Mouse (Mus musculus) urinary bladder, postnatal 14 days (tissue): ENCODE results near the gene Azin2.

Source experiments
- DNase-seq: peaks from one replicate; pipeline ENCODE4 v3.0.0; 2021; ENCODE audit warnings: low spot score

Gene Azin2

DNA sequence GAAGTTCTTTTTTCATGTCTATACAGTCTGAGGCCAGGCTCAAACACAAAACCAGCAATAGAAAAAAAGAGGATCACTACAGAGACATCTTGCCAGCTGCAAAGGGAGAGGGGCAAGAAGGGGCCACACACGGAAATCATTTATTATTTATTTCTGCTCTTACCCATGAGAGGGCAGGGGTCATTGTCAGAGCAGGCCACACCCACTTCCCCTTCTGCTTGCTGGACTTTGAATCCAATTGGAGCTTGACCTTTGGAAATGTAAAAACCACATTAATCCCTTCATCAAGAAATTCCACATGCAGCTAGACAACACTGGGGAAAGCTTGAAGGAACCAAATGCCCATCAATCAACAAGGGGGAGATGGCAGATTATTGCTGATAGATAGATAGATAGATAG, 16.4 kb upstream of the Azin2 start:
- no peak for DNase-seq

DNA sequence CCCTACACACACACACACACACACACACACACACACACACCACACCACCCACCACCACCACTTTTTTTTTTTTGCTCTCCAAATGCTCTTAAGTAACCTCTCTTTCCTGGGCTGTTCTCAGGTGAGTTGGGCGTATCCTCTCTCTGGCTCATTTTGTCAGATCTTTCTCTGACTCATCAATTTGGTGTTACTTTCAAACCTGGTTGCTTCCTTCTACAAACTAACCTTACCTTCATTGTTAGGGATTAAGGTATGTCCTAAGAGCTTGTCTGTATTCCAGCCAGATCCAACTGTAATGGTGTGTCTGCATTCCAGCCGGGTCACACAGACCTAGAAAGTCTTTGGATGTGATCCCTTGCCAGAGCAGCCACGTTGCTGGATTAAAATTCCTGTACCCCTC, 15.0 kb upstream of the Azin2 start:
- no peak for DNase-seq

DNA sequence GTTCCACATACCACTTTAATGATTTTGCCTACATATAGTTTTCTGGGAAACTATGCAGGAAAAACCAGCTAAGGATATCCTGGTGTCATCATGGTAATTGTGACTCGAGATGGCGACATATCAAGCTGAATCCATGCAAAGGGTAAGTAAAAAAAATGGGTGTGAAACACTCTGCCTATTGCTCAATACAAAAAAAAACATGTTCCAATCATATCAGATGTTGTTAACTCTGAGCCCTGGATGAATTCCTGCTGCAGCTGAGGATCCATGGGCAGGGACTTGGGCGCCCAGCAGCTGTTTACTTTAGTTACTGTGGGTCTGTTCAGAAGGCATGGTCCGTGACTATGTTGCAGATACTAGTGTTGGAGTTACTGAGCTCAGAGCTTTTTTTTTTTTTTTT, 14.3 kb upstream of the Azin2 start:
- no peak for DNase-seq

DNA sequence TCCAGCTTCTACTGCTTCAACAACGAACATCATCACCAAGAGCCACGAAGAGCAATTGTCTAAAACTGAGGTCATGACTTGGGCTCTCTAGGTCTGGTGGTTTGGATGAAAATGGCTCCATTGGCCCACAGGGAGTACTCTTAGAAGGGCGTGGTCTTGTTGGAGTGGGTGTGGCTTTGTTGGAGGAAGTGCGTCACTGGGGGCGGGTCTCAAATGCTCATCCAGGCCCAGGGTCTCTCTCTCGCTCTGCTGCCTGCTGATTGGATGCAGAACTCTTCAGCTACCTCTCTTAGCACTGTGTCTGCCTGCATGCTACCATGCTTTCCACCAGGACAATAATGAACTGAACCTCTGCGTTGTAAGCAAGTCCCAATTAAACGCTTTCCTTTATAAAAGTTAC, 12.4 kb upstream of the Azin2 start:
- no peak for DNase-seq

DNA sequence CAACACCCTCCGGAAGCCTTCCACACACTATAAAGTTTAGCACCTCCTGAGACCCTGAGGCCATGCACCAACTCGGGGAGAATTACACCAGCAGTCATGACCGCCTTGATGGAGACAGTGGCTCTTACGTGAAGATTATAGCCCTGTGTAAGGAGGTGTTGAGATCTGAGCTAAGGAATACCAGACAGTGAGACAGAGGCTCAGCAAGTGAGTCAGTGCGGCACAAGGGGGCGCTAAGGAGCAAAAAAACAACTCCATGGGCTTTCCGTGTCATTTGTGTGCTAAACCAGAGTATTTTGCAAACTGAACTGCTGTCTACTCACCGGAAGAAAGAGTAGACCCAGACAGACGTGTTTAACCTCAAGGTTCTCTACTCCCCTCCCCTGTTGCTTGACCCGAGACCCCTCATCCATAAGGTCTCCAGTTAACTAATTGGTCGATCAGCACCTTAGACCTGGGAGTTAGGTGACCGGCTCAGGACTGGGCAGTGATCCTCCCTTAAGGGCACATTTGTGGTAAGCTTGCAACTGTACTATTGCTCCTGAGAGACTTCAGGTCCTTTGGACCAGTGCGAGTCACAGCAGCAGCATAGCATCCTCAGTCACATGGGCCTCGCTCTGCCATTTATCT, 8.9 kb upstream of the Azin2 start:
- peak; percentile 84 for DNase-seq

DNA sequence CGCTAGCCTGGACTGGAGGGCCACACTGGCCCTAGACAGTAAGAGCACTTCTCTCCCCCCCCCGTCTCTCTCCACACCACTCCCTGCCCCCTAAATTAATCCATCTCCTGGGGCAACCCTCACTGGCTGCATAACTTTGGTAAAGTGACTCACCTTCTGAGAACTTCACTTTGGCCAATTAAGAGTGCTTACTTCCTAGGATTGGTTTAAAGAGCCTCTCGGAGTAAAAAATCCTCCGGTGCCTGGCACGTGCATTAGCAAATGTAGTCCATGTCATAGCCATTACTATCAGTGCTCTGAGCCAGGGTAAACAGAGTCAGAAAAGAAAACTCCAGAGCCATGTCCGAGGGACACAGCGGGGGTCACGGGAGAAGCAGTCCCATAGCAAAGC, 8.2 kb upstream of the Azin2 start:
- no peak for DNase-seq

DNA sequence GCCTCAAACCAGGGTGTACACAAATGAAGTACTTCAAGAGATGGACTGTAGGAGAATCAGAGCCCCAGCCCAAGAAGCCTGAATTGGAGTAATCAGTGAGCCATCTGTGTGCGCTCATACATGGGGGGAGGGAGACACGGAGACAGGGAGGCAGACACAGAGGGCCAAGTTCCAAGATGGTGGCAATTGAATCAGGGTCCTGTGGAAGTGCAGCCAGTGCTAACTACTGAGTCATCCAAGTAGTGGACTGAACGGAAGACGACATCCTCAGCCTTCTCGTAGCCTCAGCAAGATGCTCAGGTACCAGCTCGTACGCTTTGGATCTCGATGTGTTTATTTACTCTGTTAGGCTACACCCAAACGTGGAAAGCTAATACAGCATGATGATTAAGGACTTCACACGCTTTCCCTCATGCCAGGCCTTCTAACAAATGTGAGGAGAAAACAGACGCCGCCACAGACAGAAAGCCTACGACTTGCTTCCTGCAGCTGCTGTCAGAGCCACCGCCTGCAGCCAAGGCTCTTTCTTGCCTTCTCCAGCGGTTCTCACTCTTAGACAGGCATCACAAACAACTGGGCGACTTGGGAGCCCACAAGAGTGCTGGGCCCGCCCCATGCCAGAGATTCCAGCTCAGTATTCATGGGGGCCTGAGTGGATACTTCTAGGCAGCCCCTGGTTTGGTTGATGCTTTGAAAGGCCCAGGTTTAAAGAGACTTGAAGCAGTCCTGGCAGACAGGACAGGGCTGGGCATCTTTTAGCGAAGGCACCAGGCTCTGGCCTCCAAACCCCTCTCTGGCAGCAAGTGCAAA, 7.6 kb upstream of the Azin2 start:
- no peak for DNase-seq

DNA sequence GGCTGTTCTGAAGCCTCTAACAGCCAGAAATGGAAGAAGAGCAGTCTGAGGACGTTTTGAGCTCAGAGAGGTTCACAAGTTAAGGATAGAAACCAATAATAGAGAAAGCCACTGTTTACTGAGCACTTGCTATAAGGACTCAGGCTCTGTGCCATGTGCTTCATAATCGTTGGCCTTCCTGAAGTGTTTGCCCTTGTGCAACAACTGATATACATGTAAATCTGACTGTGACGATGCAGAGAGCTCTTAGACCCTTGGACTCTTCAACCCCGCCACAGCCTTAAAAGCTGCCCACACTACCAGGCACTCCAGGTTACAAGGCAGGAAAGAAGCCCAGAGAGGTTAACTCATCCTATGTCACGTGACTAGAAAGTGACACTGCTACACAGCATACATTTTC, 6.8 kb upstream of the Azin2 start:
- DNase-seq, result no peak

DNA sequence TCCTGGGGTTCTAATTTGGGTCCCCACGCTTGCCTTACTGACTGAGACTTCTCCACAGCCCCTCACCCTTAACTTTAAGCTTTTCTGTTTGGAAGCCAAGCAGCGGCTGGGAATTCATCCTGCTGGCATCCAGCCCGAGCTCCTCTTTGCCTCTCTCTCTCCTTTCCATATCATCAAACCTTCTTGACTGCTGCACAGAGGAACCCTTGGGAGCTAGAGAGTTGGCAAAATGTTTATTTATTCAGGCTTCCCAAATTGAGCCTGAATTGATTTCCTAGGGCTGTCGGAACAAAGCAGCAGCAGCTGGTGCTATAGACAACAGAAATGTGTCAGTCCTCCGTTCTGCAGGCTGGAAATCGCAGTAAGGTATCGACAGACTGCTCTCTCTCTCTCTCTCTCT, 4.5 kb upstream of the Azin2 start:
- DNase-seq, result no peak

DNA sequence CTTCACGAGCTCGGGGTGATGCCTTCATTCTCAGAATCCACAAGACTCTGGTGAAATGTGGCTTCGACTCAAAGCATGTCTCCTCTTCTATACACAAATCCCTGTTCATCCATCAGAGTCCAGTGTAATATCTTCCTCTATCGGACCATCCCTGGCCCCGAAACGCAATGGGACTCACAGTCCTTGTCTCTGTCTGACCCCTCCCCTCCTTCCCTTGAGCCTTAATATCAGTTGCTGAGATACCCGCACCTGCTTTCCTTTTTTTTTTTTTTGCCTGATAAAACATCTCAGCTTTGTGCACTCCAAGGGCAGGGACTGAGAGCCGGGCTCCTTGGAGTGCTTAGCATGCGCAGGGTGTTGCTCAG, 666 bp upstream of the Azin2 start:
- no peak for DNase-seq

DNA sequence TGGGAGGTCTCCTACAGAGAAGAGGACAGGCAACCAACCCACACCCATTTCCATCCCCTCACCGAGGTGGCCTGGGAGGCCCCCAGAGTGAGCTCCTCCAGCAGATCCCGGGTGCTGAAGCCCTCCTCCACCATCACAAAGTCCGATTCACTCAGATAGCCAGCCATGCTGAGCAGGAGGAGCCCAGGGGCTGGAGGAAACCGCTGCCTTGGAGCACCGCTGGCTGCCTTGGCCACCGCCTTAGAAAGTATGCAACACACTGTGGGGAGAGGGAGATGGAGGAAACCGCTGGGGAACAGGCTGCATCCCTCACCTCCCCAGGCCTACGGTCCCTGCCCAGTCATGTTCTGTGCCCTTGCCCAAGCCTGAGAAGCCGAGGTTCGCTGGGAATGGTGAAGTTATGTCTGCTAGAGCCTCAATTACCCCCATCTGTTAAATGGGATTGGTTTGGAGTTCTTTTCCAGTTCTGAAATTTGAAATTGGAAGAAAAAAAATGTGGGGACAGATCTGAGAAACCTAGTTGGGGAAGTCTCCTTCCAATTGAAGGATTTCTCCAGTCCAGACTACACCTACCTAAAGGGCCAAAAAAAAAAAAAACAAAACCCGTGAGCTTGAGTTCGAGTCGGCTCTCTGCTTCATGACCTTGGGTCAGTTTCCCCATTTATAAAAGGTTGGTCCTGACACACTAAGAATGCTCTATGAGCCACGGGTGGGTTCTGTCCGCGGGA, 777 bp downstream of the Azin2 start:
- no peak for DNase-seq

DNA sequence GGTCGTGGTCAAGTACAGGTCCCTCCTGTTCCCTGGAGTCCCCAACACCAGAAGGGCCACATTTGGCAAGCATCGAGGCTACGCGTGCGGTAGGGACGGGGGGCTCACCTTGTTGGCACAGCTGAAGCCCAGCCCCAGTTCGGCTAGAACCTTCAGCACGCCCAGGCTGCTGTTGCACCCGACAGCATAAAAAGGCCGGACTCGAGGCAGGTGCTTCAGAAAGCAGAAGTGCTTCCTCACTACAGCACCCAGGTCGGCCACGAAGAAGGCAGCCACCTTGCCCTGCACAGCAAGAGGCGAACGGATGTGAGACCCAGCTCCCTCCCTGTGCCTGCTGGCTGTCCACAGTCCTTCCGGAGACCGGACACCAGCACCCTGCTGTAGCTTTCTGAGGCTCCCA, 2.6 kb downstream of the Azin2 start:
- DNase-seq, result no peak

DNA sequence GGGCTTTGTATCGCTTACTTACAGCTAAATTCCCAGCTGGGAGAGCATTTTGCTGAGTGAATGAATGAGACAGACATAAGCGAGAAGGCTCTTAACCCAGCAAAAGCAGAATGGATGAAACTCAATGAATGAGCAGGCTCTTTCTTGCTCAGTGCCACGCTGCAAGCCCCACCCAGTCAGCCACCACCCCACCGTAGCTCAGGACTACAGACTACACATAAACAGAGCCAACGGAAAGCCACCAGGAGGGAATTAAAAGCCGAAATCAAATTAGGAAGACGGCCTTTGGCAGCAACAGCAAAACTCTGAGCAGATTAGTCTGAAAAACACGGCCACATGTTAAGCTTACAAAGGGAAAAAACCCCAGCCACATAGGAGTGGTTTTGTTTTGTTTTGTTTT, 3.4 kb downstream of the Azin2 start:
- no peak for DNase-seq

DNA sequence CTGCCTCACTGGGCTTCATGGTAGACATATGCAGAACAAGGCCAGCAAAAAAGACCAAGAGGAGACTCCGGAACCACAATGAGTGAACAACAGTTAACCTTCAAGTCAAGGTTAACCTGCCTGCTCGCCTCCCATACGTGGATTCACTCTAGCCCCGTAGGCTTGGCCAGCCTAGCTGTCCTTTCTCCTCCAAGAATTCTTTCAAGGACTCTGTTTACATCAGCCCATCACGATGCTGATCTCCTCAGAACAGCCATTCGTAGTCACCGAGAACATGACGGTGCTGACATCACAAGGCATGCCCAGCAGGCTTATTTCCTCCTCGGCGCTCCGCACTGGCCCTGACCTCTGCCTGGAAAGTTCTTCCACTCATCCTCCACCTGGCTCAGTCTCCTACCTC, 4.1 kb downstream of the Azin2 start:
- DNase-seq, result no peak

DNA sequence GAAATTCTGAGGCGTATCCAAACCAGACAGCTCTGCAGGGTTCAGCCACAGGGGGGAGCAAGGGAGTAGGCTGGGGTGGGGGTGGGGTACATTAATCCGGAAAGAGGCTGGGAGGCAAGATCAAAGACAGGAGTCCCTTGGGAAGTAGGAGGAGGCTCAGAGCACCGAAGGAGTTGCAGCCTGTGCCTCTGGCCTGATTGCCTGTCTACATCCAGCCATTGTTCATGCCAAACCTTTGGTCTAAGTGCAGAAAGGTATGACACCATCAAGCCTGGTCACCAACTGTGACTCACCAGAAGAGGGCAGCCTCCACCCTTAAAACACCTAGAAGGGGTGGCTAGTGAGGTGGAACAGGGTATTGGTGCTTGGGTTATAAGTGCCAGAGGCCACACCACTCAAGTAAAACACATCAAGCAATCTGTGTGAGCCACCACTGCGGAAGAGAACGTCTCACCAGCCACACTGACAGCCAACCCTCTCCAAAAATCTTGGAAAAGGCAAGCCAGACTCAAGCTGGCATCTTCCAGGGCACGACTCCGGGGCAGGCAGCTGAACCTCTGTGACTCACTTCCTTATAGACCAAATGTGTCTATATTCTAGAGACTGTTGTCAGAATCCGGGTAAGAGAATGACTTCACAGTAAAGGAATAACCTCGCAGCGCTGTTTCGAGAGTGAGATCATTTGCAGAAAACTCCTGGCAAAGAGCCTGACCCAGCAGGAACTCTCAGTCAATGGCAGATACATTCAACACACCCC, 4.9 kb downstream of the Azin2 start:
- DNase-seq, result peak; percentile 51

DNA sequence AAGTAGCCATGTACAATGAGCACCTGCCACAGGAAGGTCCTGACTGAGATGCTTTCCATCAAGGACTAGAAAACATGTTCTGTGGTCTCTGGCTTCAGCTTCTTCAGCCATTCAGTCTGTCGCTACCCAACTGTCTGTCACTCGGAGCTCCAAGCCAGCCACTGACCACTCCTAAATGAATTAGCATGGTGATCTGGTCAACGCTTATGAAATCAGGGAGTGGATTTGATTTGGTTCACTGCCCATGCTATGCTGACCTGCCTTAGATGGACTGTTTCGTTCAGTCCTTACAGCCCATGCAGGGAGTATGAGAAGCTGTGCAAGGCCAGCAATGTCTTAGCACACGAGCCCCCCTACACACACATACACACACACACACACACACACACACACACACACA, 8.4 kb downstream of the Azin2 start:
- DNase-seq, result no peak

DNA sequence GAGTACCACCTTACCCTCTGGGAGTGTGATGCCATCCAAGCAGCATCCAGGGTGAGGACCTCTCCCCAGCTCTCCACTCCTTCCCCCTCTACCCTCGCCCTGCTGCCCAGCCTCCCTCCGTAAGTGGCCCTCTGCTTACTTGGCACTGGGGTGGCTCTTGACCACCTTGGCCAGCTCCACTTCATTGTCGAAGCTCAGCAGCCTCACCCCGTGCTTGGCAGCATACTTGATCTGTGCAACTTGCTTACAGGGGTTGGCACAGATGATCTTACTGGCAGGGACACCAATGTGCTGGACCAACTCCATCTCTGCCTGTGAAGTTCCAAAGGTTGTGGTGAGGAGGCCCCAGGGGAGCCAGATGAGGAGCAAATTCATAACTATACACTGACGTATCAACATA, 11.8 kb downstream of the Azin2 start:
- DNase-seq, result no peak

DNA sequence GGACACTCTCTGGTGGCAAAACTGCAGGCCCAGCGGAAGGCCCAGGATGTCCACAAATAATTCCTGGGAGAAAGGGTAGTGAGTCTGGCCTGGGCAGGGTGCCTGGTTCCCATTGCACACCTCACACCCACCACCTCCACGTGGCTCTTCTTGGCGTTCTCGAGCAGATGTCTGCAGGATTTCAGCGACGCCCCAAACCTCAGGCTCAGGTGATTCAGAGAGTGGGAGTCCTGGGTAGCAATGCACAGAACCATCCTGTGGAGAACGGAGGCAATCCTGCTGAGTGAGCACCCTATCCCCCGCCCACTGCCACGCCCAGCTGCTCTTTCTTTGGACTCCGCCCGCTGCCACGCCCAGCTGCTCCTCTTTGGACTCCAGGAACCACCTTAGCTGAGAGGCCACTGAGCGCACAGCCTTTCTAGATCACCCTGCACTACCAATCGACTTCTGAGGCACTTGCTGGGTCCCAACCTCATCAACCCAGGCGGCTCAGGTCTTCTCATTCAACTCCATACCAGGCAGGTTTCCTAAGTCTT, 12.7 kb downstream of the Azin2 start:
- DNase-seq, result no peak

DNA sequence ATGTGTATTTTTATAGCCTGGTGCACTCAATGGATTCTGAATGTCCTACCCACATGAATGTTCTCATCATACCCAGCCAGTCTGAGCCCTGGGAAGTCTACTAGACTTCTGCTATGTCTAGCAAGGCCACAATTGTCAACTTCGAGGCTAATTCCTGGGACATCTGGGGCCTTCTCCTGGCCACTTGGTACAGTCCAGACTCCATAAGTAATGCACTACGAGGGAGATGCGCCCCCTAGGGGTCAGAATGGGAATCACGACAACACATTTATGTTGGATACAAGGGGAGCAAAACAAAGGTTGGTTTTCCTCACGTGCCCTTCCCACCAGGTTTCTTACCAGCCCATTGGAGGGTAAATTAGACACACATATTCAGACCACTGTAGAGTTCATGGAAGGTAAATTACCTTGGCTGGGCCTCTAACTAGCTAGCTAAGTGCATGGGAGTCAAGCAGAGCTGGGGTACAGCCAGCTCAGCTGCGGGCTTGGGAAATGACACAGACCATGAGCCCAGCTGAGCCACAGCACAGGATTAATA, 14.0 kb downstream of the Azin2 start:
- DNase-seq, result peak; percentile 61

DNA sequence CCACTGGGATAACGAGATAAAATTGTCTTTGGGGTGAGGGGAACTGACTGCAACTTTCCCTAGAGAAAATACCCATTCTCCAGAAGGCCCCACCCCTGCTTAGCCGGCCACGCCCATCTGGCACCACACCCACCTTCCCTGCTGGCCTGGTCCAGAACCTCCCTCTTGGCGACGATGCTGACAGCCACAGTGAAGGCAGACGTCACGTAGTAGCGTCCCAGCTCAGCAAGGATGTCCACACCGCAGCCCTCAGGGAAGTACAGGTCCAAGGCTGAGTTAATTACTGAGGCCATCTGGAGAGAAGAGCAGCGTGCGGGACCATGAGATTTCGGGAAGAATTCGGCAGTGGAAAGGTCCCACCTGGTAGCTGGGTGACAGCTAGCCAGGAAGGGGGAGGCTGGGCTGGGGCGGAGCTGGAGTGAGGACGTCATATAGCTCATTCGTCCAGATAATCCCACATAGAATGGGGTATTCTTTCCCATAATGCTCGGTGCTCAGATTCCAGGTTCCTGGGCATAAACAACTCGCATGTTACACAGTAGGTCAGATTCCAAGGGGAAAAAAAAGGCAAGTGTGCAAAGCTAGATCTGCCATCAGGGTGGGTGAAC, 14.8 kb downstream of the Azin2 start:
- DNase-seq, result no peak

DNA sequence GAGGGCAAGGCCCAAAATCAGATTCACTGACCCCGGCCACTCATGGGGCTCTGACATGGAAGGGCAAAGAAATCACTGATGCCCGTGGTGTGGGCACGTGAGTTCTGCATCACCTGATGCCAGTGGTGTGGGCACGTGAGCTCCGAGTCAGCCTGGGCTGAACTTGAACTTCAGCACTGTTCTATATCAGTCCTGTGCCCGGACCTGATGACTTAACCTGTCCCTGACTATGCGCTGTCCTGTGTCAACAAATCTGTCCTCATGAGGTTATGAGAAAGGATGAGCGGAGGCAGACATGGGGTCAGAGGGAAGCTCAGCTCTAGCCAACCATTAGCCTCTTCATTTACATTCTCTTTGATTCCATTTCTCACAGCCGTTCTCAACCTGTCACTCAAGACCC, 15.5 kb downstream of the Azin2 start:
- DNase-seq, result no peak

DNA sequence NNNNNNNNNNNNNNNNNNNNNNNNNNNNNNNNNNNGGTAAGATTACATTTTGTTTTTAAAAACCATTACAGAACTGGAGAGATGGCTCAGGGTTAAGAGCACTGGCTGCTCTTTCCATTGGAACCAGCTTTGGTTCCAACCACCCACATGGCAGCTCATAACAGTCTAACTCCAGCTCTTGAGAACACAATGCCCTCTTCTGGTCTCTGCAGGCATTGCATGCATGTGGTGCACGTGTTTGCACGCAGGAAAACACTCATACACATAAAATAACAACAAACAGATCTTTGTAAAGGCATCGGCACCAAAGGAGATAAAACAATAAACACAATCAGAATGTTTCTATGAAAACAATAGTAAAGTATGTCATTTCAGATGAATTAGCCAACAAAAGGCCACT, 19.9 kb downstream of the Azin2 start:
- no peak for DNase-seq
